Mouse (Mus musculus): Measurements from ENCODE around the gene Ildr2.

DNA sequence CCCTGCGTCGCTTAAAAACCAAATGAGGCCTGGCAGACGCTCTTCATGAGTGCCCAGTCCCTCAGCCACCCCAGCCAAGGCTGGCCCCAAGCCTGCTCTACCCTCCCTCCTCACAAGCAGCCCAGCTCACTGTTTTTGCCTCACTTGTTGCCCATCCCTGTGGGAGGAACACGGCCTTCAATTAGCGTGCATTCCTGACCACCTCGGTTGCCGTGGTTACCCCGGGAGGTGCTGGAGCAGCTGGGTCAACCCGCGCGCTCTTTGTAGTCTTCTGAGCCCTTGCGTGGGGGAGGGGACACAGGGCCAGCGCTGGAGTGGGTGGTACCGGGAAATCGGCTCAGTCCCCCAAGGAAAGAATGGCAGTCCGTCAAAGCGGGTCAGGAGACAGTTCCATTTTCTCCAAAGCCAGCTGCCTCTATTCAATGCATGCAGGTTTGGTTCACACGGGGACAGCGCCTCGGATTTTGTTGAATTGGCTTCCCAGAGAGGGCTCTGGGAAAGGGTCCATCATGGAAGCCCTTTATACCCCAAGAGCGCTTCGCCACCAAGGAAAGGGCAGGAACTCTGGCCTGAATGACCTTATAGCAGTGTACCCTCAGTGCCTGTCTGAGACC lies 28.8 kb downstream of the Ildr2 start:
- no peak for TF ChIP-seq GATA1 (IDR thresholded peaks at IDR 0.05; ENCODE audit: low read length)
- no peak for TF ChIP-seq TAL1 (IDR thresholded peaks at IDR 0.05; ENCODE audit: low read length)
